23 mouse cellular contexts compared by ENCODE assay signal in the genomic region with DNA sequence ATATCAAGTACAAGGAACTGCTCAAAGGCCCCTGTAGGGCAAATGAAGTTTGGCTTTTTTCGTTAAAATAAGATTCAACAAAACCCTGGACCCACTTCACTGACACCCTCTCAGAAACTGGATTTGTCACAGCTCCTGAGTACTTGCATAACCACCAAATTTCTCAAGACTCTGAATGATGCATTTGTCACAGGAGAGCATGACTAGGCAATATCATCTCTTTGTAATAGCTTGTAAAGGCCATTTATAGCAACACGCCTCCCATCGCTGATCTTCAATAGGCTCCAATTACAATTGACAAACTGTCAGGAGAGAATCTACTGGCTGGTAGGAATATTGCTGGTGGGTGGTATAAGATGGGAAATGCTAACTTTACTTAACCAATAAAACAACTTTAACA.
DNase-seq lines count a peak whose midpoint lies in the region; ATAC-seq and TF ChIP-seq lines count a peak whose summit lies in the region.
"Had no signal": no experiment of that assay in that cellular context is flagged by ENCODE, and none has a peak within 500 bp of the region (broad histone marks: within the 10 kb centered on the region; RNA-seq: fewer than 3 reads in every experiment).

No protein-coding gene starts in this region.

- no peak overlapping the region for H3K9ac ChIP-seq in forebrain, embryonic 13.5 days
- H3K9ac ChIP-seq: embryonic facial prominence, embryonic 12.5 days; forebrain, embryonic 12.5 days; forebrain, embryonic 15.5 days; forebrain, postnatal 0 days had no signal

- H3K4me2 ChIP-seq in forebrain, embryonic 13.5 days: no peak overlapping the region
- H3K4me2 ChIP-seq: embryonic facial prominence, embryonic 12.5 days; forebrain, embryonic 12.5 days; forebrain, embryonic 15.5 days had no signal

- H3ac ChIP-seq in C2C12 (ENCODE audit: control insufficient read depth, insufficient read length, low read depth): no peak overlapping the region

- H3K27ac ChIP-seq in forebrain, embryonic 13.5 days: no peak overlapping the region
- H3K27ac ChIP-seq: embryonic facial prominence, embryonic 10.5 days; embryonic facial prominence, embryonic 12.5 days; forebrain, embryonic 10.5 days; forebrain, embryonic 12.5 days; forebrain, embryonic 15.5 days had no signal

- no peak overlapping the region for H3K4me3 ChIP-seq in C2C12 (ENCODE audit: insufficient read depth, poor library complexity, severe bottlenecking)
- no peak overlapping the region for H3K4me3 ChIP-seq in forebrain, embryonic 13.5 days
- H3K4me3 ChIP-seq: embryonic facial prominence, embryonic 10.5 days; embryonic facial prominence, embryonic 12.5 days; forebrain, embryonic 10.5 days; forebrain, embryonic 12.5 days; forebrain, embryonic 15.5 days had no signal

- no peak for ATAC-seq in forebrain, embryonic 13.5 days
- ATAC-seq: activated CD4-positive, CD25-positive, alpha-beta regulatory T cell, adult 4 months; forebrain, embryonic 15.5 days; forebrain, postnatal 0 days; Patski had no signal

- DNase-seq in 416B (ENCODE audit: low read depth) (peak; percentile 4), adipocyte (ENCODE audit: low spot score) (no peak)
- DNase-seq in brain, adult 2 months (ENCODE audit: low read depth, low spot score): peak; percentile 20
- peak; percentile 59 for DNase-seq in gonadal fat pad, adult 2 months (ENCODE audit: low read depth)
- DNase-seq in ovary, adult 18-20 months (ENCODE audit: low spot score): no peak
- DNase-seq: adrenal gland, adult 8-10 months; adrenal gland, postnatal 25 days; B cell, adult 2 months; cerebellum, adult 11-12 months; cerebellum, adult 2 months; cerebellum, adult 9-10 months; cerebellum, postnatal 10 days; cerebellum, postnatal 25 days; forebrain, postnatal 0 days had no signal

- H3K79me3 ChIP-seq in C2C12 (ENCODE audit: low read depth): no peaks in the 10 kb centered on the region

- H3K36me3 ChIP-seq in C2C12 (ENCODE audit: control insufficient read depth, insufficient read depth): no peaks in the 10 kb centered on the region
- H3K36me3 ChIP-seq in forebrain, embryonic 13.5 days (ENCODE audit: poor library complexity, severe bottlenecking): no peaks in the 10 kb centered on the region
- H3K36me3 ChIP-seq: embryonic facial prominence, embryonic 10.5 days; embryonic facial prominence, embryonic 12.5 days; forebrain, embryonic 10.5 days; forebrain, embryonic 12.5 days; forebrain, embryonic 15.5 days had no signal

- no peaks in the 10 kb centered on the region for H3K27me3 ChIP-seq in C2C12 (ENCODE audit: control insufficient read depth, insufficient read depth, insufficient read length)
- H3K27me3 ChIP-seq in forebrain, embryonic 13.5 days: no peaks in the 10 kb centered on the region
- H3K27me3 ChIP-seq: embryonic facial prominence, embryonic 12.5 days; forebrain, embryonic 12.5 days; forebrain, embryonic 15.5 days; Patski had no signal

- H3K4me1 ChIP-seq in forebrain, embryonic 13.5 days: no peaks in the 10 kb centered on the region
- H3K4me1 ChIP-seq: embryonic facial prominence, embryonic 10.5 days; embryonic facial prominence, embryonic 12.5 days; forebrain, embryonic 10.5 days; forebrain, embryonic 12.5 days; forebrain, embryonic 15.5 days had no signal

- H3K79me2 ChIP-seq in C2C12 (ENCODE audit: control insufficient read depth, insufficient read depth): no peaks in the 10 kb centered on the region

- no peak for TF ChIP-seq CTCF in C2C12 (IDR thresholded peaks at IDR 0.05; ENCODE audit: control insufficient read depth, insufficient read depth, insufficient read length)

- 66% methylated on average over 3 of the region's 3 CpGs for WGBS in forebrain, embryonic 13.5 days

- H3K9me3 ChIP-seq in forebrain, embryonic 13.5 days (replicated peaks): no peaks in the 10 kb centered on the region
- H3K9me3 ChIP-seq: embryonic facial prominence, embryonic 10.5 days; embryonic facial prominence, embryonic 12.5 days; forebrain, embryonic 10.5 days; forebrain, embryonic 12.5 days; forebrain, embryonic 15.5 days had no signal

TF ChIP-seq in C2C12, 6 proteins besides CTCF, POLR2A, EP300 and RAD21:
- TF ChIP-seq MAX (IDR thresholded peaks at IDR 0.05) (no peak), CEBPB (IDR thresholded peaks at IDR 0.05; ENCODE audit: low read depth) (peak; percentile 3)

Comparison
In these comparisons a context has a peak if more than half of its experiments do, and no peak if none do; other contexts are left out.
1. DNase-seq: peak in 416B (single experiment), brain, adult 2 months (single experiment) and gonadal fat pad, adult 2 months (single experiment); none in adipocyte (single experiment) and ovary, adult 18-20 months (single experiment).